7 mouse cellular contexts compared by ENCODE assay signal in genomic region chr8:111573583-111573982, GRCm38 (mm10).
DNase-seq lines count a peak whose midpoint lies in the region.

No protein-coding gene starts in this region.

- peak; percentile 40 for DNase-seq in thymus, postnatal 25 days
- no peak for DNase-seq in thymus, postnatal 36 days
- DNase-seq in embryo, embryonic 11.5 days (ENCODE audit: low read depth, low spot score): peak; percentile 7
- peak; percentile 64 to 67 for DNase-seq in left cerebral cortex, adult 9 months (ENCODE audit: low spot score in 2 of 2)
- peak; percentile 44 to 66 for DNase-seq in right cerebral cortex, postnatal 10 days (ENCODE audit: low spot score in 2 of 2)
- no peak for DNase-seq in kidney, postnatal 36 days
- no peak for DNase-seq in lung, postnatal 36 days

Comparison
In these comparisons a context has a peak if more than half of its experiments do, and no peak if none do; other contexts are left out.
1. DNase-seq: peak in thymus, postnatal 25 days (single experiment), embryo, embryonic 11.5 days (single experiment), left cerebral cortex, adult 9 months (2 of 2) and right cerebral cortex, postnatal 10 days (2 of 2); none in thymus, postnatal 36 days (0 of 2), kidney, postnatal 36 days (0 of 2) and lung, postnatal 36 days (single experiment).